In genomic region chr1:73635709-73636108, GRCm38 (mm10) we compare ENCODE assay signal across 13 mouse cellular contexts.
"Had no signal": no experiment of that assay in that cellular context is flagged by ENCODE, and none has a peak within 500 bp of the region (broad histone marks: within the 10 kb centered on the region; RNA-seq: fewer than 3 reads in every experiment).

No protein-coding gene starts in this region.

- H3K9ac ChIP-seq: intestine, embryonic 15.5 days; limb, embryonic 13.5 days; liver, embryonic 14.5 days; midbrain, embryonic 12.5 days; neural tube, embryonic 13.5 days had no signal

- DNase-seq: kidney, adult 18-20 months; kidney, postnatal 14 days; left cerebral cortex, postnatal 4 days; lung, postnatal 14 days; right cerebral cortex, adult 18-20 months; right cerebral cortex, postnatal 25 days; thymus, postnatal 36 days had no signal

- ATAC-seq: intestine, embryonic 15.5 days; midbrain, embryonic 16.5 days had no signal

- H3K27me3 ChIP-seq: limb, embryonic 13.5 days; midbrain, embryonic 12.5 days; neural tube, embryonic 13.5 days had no signal

- H3K4me3 ChIP-seq: intestine, embryonic 15.5 days; limb, embryonic 13.5 days; midbrain, embryonic 12.5 days; neural tube, embryonic 13.5 days had no signal

- H3K4me1 ChIP-seq: intestine, embryonic 15.5 days had no signal

- H3K27ac ChIP-seq: intestine, embryonic 15.5 days; limb, embryonic 13.5 days; liver, embryonic 14.5 days; midbrain, embryonic 12.5 days; neural tube, embryonic 13.5 days had no signal

- H3K36me3 ChIP-seq: intestine, embryonic 15.5 days; limb, embryonic 13.5 days; midbrain, embryonic 12.5 days; neural tube, embryonic 13.5 days had no signal

- H3K9me3 ChIP-seq: intestine, embryonic 15.5 days; limb, embryonic 13.5 days; midbrain, embryonic 12.5 days; neural tube, embryonic 13.5 days had no signal

- H3K4me2 ChIP-seq: intestine, embryonic 15.5 days; limb, embryonic 13.5 days; midbrain, embryonic 12.5 days; neural tube, embryonic 13.5 days had no signal
